Mouse (Mus musculus) brain, embryonic 14.5 days (tissue): ENCODE data around the gene Schip1.

Experiments used
- CTCF ChIP-seq: fragments of 200-500 bp; IDR thresholded peaks from 2 replicates; pipeline ENCODE4 v1.5.1; 2012; ENCODE audit warnings: inconsistent platforms, mild to moderate bottlenecking, moderate library complexity, borderline replicate concordance; ENCODE audit not compliant: insufficient read depth, insufficient read length; ENCODE audit errors: extremely low read depth
- POLR2A ChIP-seq: fragments of 200-500 bp; IDR thresholded peaks from 2 replicates; pipeline ENCODE4 v1.6.1; 2012; ENCODE audit warnings: mild to moderate bottlenecking, inconsistent platforms, borderline replicate concordance; ENCODE audit not compliant: poor library complexity, insufficient read depth, insufficient read length, severe bottlenecking; ENCODE audit errors: extremely low read depth

GRCm38 (mm10) chr3:68187471-68187870 is 122.9 kb downstream of the Schip1 start:
- TF ChIP-seq CTCF (no peak), POLR2A (no peak)
